Mouse (Mus musculus) G1E (cell line): Measurements from ENCODE around the gene Hemgn. TPM values are rescaled to one million over a fixed set of nuclear protein-coding genes. Genes with fewer than 3 reads are reported as not detected.

Experiments used
- ATAC-seq: 2 replicates; pipeline ENCODE4 v1.8.0; 2016; ENCODE audit warnings: mild to moderate bottlenecking; ENCODE audit not compliant: insufficient number of reproducible peaks, poor library complexity, low FRiP score, severe bottlenecking; ENCODE audit errors: extremely low read depth
- DNase-seq: peaks from one replicate; pipeline ENCODE4 v3.0.0; 2012; ENCODE audit warnings: low spot score
- H3K27me3 ChIP-seq: 2 replicates; pipeline ENCODE4 v1.6.1; 2012; ENCODE audit warnings: mild to moderate bottlenecking, low read length, inconsistent platforms; ENCODE audit not compliant: insufficient read depth
- H3K36me3 ChIP-seq: replicated peaks from 2 replicates; pipeline ENCODE3; 2012; ENCODE audit warnings: mild to moderate bottlenecking, inconsistent platforms
- H3K4me1 ChIP-seq: 2 replicates; pipeline ENCODE4 v1.6.1; 2012; ENCODE audit warnings: low read depth, low read length, inconsistent platforms, mixed read lengths; ENCODE audit not compliant: insufficient read depth
- H3K4me3 ChIP-seq: 2 replicates; pipeline ENCODE4 v1.5.1; 2012; ENCODE audit warnings: low read depth, mild to moderate bottlenecking, inconsistent platforms, low read length, moderate library complexity, mixed read lengths
- H3K9me3 ChIP-seq: replicated peaks from 2 replicates; pipeline ENCODE4 v1.6.1; 2012; ENCODE audit warnings: inconsistent platforms
- CTCF ChIP-seq: IDR thresholded peaks from 2 replicates; pipeline ENCODE4 v1.5.1; 2012; ENCODE audit warnings: low read depth, low read length, inconsistent platforms, mixed read lengths
- GATA1 ChIP-seq: IDR thresholded peaks from 2 replicates; pipeline ENCODE4 v1.6.1; 2012; ENCODE audit warnings: borderline replicate concordance, low read length, inconsistent platforms, mixed read lengths
- GATA2 ChIP-seq: IDR thresholded peaks from 2 replicates; pipeline ENCODE4 v1.6.1; 2012; ENCODE audit warnings: low read depth, low read length, inconsistent platforms, borderline replicate concordance
- POLR2AphosphoS5 ChIP-seq: IDR thresholded peaks from 2 replicates; pipeline ENCODE4 v1.6.1; 2012; ENCODE audit warnings: low read depth, low read length, inconsistent platforms; ENCODE audit not compliant: insufficient replicate concordance
- TAL1 ChIP-seq: conservative IDR thresholded peaks from 2 replicates; pipeline ENCODE4 v1.6.1; 2012; ENCODE audit warnings: low read depth, low read length, inconsistent platforms, mixed read lengths
- polyA plus RNA-seq: library from polyadenylated mRNA; stranded (reverse); fragments of >175 nt; gene quantifications from 2 replicates; pipeline ENCODE4 v1.2.3, GENCODE M21; 2012
- total RNA-seq, 2 experiments: library from RNA; stranded (forward) in 1 of 2; stranded (reverse) in 1 of 2; fragments of 200-1000 nt in 1 of 2; fragments of >200 nt in 1 of 2; fragmentation: Nextera tagmentation in 1 of 2; gene quantifications; 2 replicates each; pipeline ENCODE4 v1.2.3; 2014 to 2017

Gene Hemgn
- total and polyA plus RNA-seq, 3 experiments, result 6.3 to 132 (median 24.3) TPM

DNA sequence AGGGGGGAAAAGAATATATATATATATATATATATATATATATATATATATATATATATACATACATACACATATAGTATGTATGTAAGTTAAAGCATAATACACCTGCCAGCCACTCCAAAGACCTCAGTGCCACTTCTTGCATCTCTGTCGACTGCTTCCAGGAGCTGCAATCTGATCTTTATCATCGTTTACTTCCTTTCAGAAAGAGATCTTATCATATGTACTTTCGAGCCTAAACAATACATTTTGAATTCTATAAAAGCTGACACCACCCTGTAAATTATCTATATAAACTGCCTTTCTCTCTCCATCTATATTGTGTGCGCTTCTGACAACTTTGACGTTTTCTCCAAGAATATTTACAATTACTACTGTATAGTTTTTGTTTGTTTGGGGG, 24.8 kb downstream of the Hemgn start:
- Histone ChIP-seq H3K4me1 (peaks cover 28% of the 10 kb centered on the region), H3K27me3 (no peaks in the 10 kb centered on the region), H3K4me3 (peak overlapping the region; percentile 79), H3K36me3 (peaks cover 63% of the 10 kb centered on the region), H3K9me3 (no peaks in the 10 kb centered on the region)
- ATAC-seq, result no peak
- no peak for TF ChIP-seq GATA1
- no peak for DNase-seq

DNA sequence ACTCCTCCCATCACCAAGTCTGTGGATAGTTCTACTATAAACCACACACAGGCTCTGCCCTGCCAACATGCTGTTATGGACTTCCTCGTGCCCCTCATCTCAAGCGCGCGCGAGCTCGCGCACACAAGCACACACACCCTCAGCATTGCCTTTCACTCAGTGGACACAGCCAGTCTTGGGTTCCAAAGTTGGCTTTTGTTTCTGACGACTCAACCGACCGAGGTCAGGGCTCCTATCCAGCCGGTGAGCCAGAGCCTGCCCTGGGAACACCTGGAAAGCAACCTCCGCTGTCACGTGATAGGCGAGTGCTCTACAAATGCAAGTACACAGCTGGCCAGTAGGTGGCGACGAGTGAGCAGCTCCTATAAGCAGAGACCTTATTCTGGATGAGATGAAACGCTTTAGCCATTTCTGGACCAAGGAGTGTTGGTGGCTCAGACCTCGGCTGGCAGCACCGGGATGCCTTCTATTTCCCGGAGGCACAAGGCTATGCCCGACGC, 38.4 kb downstream of the Hemgn start:
- ATAC-seq (peak; percentile 60), DNase-seq (peak; percentile 38)
- TF ChIP-seq GATA1 (no peak), CTCF (peak; percentile 85; the same call in 1 of the 2 replicates)
- Histone ChIP-seq H3K4me3 (no peak overlapping the region), H3K4me1 (peaks cover 16% of the 10 kb centered on the region), H3K27me3 (peaks cover 12% of the 10 kb centered on the region; the same call in 1 of the 2 replicates), H3K36me3 (peaks cover 56% of the 10 kb centered on the region), H3K9me3 (no peaks in the 10 kb centered on the region)

GRCm38 (mm10) chr4:46374455-46374854, 38.9 kb downstream of the Hemgn start:
- no peaks in the 10 kb centered on the region for H3K9me3 ChIP-seq
- no peak overlapping the region for H3K4me3 ChIP-seq
- peaks cover 51% of the 10 kb centered on the region for H3K36me3 ChIP-seq
- DNase-seq (no peak), ATAC-seq (no peak)
- H3K4me1 ChIP-seq, result peaks cover 14% of the 10 kb centered on the region
- TF ChIP-seq GATA1 (no peak), CTCF (peak; percentile 46), GATA2 (no peak)
- H3K27me3 ChIP-seq, result peaks cover 14% of the 10 kb centered on the region; the same call in 1 of the 2 replicates

DNA sequence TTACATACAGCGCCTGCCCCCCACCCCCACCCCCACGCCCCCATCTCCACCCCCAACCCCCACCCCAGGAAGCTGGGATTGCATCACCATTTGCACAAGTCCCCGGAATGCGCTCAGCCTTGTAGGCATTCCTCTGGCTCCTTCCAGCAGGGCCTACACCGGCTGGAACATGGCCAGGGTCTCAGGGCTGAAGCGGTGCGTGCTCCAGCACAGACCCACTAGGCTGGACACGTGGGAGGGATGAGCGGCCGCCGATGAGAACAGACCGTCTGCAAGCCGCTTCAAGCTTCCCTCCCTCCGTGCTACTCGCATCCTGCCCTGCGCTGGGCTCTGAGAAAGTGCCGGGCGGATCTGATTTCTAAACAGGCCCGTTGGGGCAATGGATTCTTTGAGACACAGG, 42.3 kb downstream of the Hemgn start:
- TF ChIP-seq GATA2 (no peak), POLR2AphosphoS5 (no peak), GATA1 (no peak), TAL1 (no peak)
- peaks cover 17% of the 10 kb centered on the region for H3K36me3 ChIP-seq
- ATAC-seq, result no peak
- no peak overlapping the region for H3K4me3 ChIP-seq
- DNase-seq, result no peak
- H3K4me1 ChIP-seq, result peaks cover 11% of the 10 kb centered on the region
- H3K27me3 ChIP-seq, result peaks cover 30% of the 10 kb centered on the region
- no peaks in the 10 kb centered on the region for H3K9me3 ChIP-seq

- no peak for DNase-seq
- Histone ChIP-seq H3K4me3 (no peak overlapping the region), H3K36me3 (peaks cover 11% of the 10 kb centered on the region), H3K9me3 (no peaks in the 10 kb centered on the region), H3K27me3 (peaks cover 35% of the 10 kb centered on the region), H3K4me1 (peaks cover 11% of the 10 kb centered on the region)
- ATAC-seq, result no peak
- TF ChIP-seq TAL1 (no peak), GATA1 (no peak), GATA2 (no peak), POLR2AphosphoS5 (no peak), CTCF (no peak)
These were observed 42.9 kb downstream of the Hemgn start for GRCm38 (mm10) chr4:46370406-46370805.

DNA sequence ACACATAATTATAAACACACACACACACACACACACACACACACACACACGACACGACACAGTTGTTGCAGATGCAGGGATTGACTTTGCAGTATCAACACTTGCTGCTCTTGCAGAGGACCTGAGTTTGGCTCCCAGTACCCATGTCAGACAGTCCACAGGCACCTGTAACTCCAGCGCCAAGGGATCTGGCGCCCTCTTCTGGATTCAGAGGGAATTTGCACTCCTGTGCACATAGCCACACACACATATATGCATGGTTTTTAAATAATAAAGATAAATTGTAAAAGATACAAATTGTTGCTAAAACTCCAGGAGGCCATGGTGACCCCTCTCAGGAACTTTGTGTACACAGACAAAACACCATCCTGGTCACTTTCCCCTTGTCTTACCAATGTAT, 44.2 kb downstream of the Hemgn start:
- no peak for ATAC-seq
- Histone ChIP-seq H3K36me3 (no peaks in the 10 kb centered on the region), H3K4me3 (no peak overlapping the region), H3K27me3 (peaks cover 44% of the 10 kb centered on the region), H3K9me3 (peaks cover 3% of the 10 kb centered on the region), H3K4me1 (peaks cover 3% of the 10 kb centered on the region)
- DNase-seq, result no peak
- TF ChIP-seq CTCF, result peak; percentile 35; the same call in 1 of the 2 replicates
- no peak for TF ChIP-seq TAL1

GRCm38 (mm10) chr4:46367487-46367959, 45.8 kb downstream of the Hemgn start:
- ATAC-seq (no peak), DNase-seq (no peak)
- TF ChIP-seq GATA2 (no peak), CTCF (no peak), GATA1 (no peak), POLR2AphosphoS5 (no peak), TAL1 (no peak)
- Histone ChIP-seq H3K4me3 (no peak overlapping the region), H3K4me1 (peaks cover 3% of the 10 kb centered on the region), H3K36me3 (no peaks in the 10 kb centered on the region), H3K27me3 (peaks cover 49% of the 10 kb centered on the region), H3K9me3 (peaks cover 3% of the 10 kb centered on the region)
